Mouse (Mus musculus) limb, embryonic 10.5 days (tissue): ENCODE measurements at regions not wholly inside any gene's neighbourhood (a gene's known extent, or its start where the extent isn't known, plus 50 kb on each side); places are given as distances from the start of the nearest gene placed in this dataset.

Experiments used
- DNase-seq: peaks from one replicate; pipeline ENCODE4 v3.0.0-alpha.2; 2017; ENCODE audit warnings: low spot score
- H3K27ac ChIP-seq: fragments of 300-500 bp; sonication (generic); 2 replicates; pipeline ENCODE4 v1.5.1; 2016; ENCODE audit warnings: mild to moderate bottlenecking
- H3K27me3 ChIP-seq: fragments of 300-500 bp; sonication (generic); 2 replicates; pipeline ENCODE4 v1.6.1; 2016; ENCODE audit warnings: low read depth, mild to moderate bottlenecking; ENCODE audit not compliant: poor library complexity, severe bottlenecking
- H3K36me3 ChIP-seq: fragments of 300-500 bp; sonication (generic); 2 replicates; pipeline ENCODE4 v1.6.1; 2016; ENCODE audit warnings: mild to moderate bottlenecking, moderate library complexity
- H3K4me1 ChIP-seq: fragments of 300-500 bp; sonication (generic); 2 replicates; pipeline ENCODE4 v1.6.1; 2016
- H3K4me3 ChIP-seq: fragments of 300-500 bp; sonication (generic); 2 replicates; pipeline ENCODE4 v1.5.1; 2016; ENCODE audit warnings: mild to moderate bottlenecking, moderate library complexity
- H3K9me3 ChIP-seq: fragments of 300-500 bp; sonication (generic); replicated peaks from 2 replicates; pipeline ENCODE4 v1.6.1; 2016; ENCODE audit warnings: mild to moderate bottlenecking
- WGBS: fragments of 180-500 bp; shearing (Covaris S2); methylation state at CpG from one replicate; pipeline ENCODE4 v1.1.7; 2016; 5-methylcytosine and 5-hydroxymethylcytosine counted together

DNA sequence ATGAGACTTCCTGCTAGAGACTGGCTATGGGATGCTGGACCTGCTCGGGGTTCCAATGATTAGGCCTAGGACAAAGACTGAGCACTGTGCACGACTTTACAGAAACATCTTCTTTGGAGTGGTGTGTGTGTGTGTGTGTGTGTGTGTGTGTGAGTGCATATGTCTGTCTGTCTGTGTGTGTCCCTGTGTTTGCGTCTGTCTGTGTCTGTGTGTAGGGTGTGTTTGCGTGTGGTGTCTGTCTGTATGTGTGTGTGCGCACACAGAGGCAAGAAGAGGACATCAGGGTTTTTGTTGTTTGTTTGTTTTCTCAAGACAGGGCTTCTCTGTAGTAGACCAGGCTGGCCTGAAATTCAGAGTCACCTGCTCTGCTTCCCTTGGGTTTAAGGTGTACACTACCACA, 51.9 kb upstream of the Slco4a1 start:
- no peaks in the 10 kb centered on the region for H3K9me3 ChIP-seq
- H3K4me3 ChIP-seq: no peak overlapping the region
- no peak overlapping the region for H3K27ac ChIP-seq
- WGBS: 90% methylated on average over 5 of the region's 5 CpGs
- no peak for DNase-seq
- H3K4me1 ChIP-seq: no peaks in the 10 kb centered on the region
- no peaks in the 10 kb centered on the region for H3K36me3 ChIP-seq
- no peaks in the 10 kb centered on the region for H3K27me3 ChIP-seq

DNA sequence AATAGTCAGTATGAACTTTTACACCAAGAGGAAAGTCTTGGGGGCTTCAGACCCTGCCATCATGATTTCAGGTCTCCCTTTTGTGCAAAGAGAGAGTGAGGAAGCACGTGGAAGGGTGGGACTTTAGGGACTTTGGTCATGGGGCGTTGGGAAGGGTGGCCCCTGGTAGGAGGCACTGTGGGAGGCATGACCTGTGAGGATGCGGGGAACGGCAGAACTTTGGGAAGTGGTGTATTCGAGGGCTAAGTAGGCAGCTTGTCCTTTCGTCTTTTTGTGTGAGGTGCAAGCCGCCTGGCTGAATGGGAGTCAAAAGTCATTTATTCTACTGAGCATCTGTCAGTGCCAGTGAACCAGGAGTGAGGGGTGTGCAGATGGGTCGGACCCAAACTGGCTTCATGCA, 52.4 kb upstream of the Slco4a1 start:
- no peak overlapping the region for H3K27ac ChIP-seq
- DNase-seq: no peak
- no peaks in the 10 kb centered on the region for H3K27me3 ChIP-seq
- H3K4me3 ChIP-seq: no peak overlapping the region
- no peaks in the 10 kb centered on the region for H3K4me1 ChIP-seq
- no peaks in the 10 kb centered on the region for H3K9me3 ChIP-seq
- H3K36me3 ChIP-seq: no peaks in the 10 kb centered on the region
- WGBS: 73% methylated on average over 8 of the region's 8 CpGs

DNA sequence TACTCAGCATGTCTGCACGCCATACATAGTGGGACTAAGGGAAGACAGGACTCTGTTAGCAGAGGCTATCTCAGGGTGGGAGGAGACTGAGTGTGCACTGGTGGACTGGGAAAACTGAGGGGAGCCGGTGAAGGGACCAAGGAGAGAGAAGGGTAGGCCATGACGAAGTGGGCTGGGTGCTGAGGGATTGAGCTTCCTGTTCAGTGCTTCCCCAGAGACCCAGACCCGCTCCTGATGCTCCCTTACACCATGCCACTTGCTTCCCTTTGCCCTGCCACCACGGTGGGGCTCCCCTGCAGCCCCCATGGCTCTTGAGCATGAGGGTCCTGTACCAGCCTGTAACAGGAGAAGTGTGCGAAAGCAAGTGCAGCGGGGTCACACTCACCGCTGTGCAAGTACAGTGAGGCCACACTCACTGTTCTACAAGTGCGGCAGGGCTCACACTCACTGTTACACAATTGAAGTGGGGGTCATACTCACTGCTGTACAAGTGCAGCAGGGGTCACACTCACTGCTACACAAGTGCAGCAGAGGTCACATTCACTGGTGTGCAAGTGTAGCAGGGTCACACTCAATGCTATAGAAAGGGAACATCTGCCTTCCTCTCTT, 53.1 kb upstream of the Slco4a1 start:
- H3K36me3 ChIP-seq: no peaks in the 10 kb centered on the region
- no peak for DNase-seq
- no peaks in the 10 kb centered on the region for H3K27me3 ChIP-seq
- WGBS: 79% methylated on average over 9 of the region's 9 CpGs
- H3K4me1 ChIP-seq: no peaks in the 10 kb centered on the region
- no peak overlapping the region for H3K4me3 ChIP-seq
- H3K9me3 ChIP-seq: no peaks in the 10 kb centered on the region
- no peak overlapping the region for H3K27ac ChIP-seq

DNA sequence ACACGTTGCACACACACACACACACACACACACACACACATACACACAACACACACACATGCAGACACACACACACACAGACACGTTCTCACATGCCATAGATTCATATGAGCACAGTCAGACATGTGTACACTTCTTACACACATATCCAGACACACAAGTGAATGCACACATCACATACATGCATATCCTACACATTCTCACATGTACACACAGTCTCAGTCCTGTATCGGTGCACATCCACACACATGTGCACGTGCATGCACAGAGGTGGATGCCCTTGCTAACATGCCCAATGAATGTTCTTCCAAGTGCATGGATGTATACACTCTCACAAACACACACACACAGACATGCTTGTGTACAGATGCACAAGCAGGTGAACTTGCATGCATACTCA, 53.6 kb upstream of the Slco4a1 start:
- no peaks in the 10 kb centered on the region for H3K9me3 ChIP-seq
- H3K4me3 ChIP-seq: no peak overlapping the region
- H3K27ac ChIP-seq: no peak overlapping the region
- DNase-seq: no peak
- H3K4me1 ChIP-seq: no peaks in the 10 kb centered on the region
- no peaks in the 10 kb centered on the region for H3K27me3 ChIP-seq
- 83% methylated on average over 4 of the region's 4 CpGs for WGBS
- no peaks in the 10 kb centered on the region for H3K36me3 ChIP-seq

DNA sequence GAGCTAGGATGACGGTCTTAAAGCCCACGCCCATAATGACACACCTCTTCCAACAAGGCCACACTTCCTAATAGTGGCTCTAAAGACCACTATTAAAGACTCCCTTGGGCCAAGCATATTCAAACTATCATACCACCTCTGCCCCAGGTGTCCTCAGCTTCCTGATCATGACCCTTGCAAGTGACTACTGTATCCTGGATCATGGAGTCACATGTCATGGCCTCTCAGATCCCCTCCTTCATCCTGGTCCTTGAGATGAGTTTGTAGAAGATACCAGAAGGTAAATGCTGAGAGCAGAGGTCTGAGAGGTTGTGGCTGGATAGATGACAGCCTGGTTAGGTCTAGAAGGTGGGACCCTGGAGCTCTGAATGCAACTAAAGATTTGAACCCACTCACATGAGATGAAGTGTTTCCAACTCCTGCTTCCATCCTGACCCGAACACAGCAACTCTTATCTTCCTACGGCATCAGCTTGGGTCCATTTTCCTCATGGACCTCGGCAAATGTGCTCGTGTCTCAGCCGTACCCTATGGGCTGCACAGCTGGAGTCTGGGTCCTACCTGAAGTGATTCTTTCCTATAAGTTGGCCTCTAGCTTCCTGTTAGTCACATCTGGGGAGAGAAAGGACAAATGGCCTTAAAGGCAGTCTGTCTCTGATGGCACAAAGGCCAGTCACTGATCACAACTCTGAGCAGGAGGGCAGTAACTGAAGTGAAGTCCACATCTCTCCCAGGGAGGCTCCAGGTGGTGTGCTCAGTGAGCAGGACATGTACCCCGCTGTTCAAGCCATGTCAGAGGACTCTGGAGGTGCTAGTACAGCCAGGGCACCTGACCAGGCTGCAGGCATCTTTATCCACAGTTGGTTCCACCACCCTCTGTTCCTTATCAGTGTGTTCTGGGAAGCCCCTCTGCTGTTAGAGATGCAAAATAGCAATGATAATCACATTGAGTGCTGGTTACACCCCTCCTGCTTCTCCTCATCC, 54.3 kb upstream of the Slco4a1 start:
- no peak for DNase-seq
- no peaks in the 10 kb centered on the region for H3K9me3 ChIP-seq
- 89% methylated on average over 8 of the region's 8 CpGs for WGBS

DNA sequence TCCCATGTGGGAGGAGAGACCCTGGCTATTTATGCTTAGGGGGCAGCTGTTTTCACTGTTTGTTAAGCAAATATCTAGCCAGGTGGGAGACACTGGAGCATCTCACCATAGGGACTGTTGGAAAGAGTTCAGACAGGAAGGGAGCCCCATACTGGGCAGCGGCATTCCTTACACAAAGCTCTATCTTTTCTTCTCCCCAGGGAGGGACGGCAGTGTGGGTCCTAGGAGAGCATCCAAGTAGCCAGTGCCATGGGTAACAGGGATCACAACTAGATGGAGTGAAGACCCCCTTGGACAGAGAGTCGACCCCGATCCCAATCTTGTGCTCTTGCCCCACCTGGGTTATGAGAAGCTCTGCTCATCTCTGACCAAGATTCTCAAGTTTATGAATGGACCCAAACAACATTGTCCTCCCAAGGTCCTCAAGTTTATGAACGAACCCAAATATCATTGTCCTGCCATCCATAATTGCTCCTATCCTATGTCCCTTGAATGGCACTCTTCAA, 55.5 kb upstream of the Slco4a1 start:
- Histone ChIP-seq H3K9me3 (no peaks in the 10 kb centered on the region), H3K27me3 (no peaks in the 10 kb centered on the region), H3K4me3 (no peak overlapping the region), H3K27ac (no peak overlapping the region), H3K36me3 (no peaks in the 10 kb centered on the region), H3K4me1 (no peaks in the 10 kb centered on the region)
- 93% methylated on average over 5 of the region's 5 CpGs for WGBS
- no peak for DNase-seq

More for the DNA sequence above, 54.3 kb upstream of the Slco4a1 start:
- Histone ChIP-seq H3K4me1 (no peaks in the 10 kb centered on the region), H3K27ac (no peak overlapping the region), H3K4me3 (no peak overlapping the region), H3K27me3 (no peaks in the 10 kb centered on the region), H3K36me3 (no peaks in the 10 kb centered on the region)

DNA sequence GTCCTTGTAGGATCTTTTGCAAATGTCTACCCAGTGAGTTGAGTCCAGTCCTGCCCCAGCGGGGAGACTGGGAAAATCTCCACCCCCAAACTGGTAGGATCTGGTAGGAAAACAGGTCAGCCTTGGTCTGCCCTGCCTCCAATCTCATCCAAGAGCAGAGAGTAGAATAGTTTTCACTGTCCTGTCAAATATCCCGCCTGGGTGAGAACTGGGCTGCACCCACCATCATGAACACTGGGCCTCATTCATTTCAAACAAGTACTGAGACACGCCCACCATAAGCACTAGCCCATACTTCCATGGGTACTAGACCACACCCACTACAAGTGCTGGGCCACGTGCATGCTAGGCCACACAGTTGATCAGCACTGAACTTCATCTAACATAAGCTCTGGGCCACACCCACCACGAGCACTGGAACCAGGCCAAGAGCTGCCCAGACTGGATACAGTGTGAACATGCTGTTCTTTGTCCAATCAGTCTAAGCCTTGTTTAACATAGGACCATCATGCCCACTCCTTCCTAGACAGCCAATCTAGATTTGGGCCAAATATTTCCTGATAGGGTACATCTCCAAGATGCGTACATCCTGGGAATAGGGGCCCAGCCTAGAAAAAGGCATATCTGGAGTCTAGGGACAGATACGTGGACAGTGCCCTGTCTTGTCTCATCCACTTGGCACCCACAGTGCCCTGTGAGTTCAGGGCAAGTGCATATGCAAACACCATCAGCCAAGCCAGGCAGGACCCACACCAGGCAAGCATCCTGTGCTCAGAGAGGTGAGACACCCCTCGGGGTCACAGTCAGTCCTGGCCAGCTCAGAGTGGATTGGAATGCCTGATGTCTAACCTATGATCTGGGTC, 56.2 kb upstream of the Slco4a1 start:
- no peak for DNase-seq

DNA sequence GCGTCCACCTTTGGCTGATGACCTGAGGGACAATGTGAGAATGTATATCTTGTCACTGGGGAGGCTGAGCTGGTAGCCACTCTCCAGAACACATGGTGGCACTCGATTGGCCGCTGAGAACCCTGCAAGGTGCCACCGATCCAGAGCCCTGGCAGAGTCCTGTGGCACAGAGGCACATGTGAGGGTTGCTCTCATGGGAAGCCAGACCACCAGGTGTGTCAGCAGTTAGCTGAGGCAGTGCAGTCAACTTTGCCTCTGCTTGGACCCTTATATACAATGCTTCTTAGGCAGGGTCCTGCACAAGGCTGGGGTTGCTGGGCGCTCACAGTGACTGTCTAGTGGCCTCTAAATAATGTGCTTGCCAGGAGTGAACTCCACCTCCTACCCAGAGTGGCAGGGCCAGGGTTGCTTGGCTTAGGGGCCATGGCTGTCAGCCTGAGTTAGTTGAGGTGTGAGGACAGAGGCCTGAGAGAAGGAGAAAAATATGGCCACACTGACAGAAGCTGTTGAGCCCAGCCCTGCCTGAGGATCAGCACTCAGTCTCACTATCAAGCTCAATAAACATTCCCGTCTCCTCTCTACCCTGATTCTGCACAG, 57.1 kb upstream of the Slco4a1 start:
- Histone ChIP-seq H3K4me1 (no peaks in the 10 kb centered on the region), H3K4me3 (no peak overlapping the region), H3K36me3 (no peaks in the 10 kb centered on the region), H3K27ac (no peak overlapping the region), H3K27me3 (no peaks in the 10 kb centered on the region), H3K9me3 (no peaks in the 10 kb centered on the region)
- WGBS: 84% methylated on average over 6 of the region's 6 CpGs
- DNase-seq: no peak

More for the DNA sequence above, 56.2 kb upstream of the Slco4a1 start:
- Histone ChIP-seq H3K36me3 (no peaks in the 10 kb centered on the region), H3K27ac (no peak overlapping the region), H3K4me3 (no peak overlapping the region), H3K27me3 (no peaks in the 10 kb centered on the region), H3K9me3 (no peaks in the 10 kb centered on the region), H3K4me1 (no peaks in the 10 kb centered on the region)
- WGBS: 76% methylated on average over 8 of the region's 8 CpGs

DNA sequence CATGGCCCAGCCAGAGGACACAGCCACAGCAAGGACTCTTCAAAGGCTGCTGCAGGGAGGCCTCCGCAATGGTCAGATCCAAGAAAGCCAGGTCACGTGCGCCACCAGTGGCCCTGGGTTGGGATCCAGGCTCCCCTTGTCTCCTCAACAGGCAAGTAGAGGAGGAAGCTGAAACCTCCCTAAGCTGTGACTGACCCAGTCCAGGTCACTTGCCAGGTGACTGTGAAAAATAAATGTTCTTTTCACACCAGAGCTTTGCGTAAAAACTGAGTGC, 57.6 kb upstream of the Slco4a1 start:
- DNase-seq: no peak
- Histone ChIP-seq H3K27ac (no peak overlapping the region), H3K4me3 (no peak overlapping the region), H3K9me3 (no peaks in the 10 kb centered on the region), H3K36me3 (no peaks in the 10 kb centered on the region), H3K4me1 (no peaks in the 10 kb centered on the region), H3K27me3 (no peaks in the 10 kb centered on the region)
- 89% methylated on average over 4 of the region's 4 CpGs for WGBS

DNA sequence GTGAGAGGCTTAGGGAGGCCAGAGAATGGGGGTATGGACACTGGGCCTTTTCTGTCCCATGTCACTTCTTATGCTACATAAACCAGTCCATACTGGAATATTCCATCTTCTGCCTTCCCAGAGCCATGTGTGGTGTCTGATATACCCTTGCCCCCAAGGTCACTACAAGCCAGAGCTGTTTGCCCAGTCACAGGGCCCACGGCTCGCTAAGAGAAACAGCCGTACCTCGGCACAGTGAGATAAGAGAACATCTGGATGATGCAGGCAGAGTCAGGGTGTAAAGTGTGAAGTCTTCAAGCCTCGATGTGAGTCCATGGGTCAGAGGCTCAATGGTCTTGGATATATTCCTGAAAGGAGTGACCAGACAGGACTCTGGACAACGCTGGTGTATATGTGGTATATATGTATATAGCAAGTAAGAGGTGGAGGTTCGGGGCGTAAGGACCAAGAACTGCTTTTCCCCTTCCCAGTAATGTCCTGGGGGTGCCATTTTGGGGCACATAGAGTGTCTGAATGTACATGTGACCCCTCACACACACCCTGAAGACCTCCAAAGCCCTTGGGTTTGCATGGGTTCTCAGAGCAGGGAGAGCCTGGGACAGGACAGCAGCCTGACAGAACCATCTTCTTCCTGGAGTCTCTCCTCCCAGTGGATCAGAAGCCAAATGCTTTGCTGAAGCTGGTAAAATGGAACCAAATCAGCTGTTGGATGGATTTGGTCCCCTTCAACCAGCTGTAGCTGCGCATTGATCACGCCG, 58.1 kb upstream of the Slco4a1 start:
- Histone ChIP-seq H3K4me3 (no peak overlapping the region), H3K36me3 (no peaks in the 10 kb centered on the region), H3K27me3 (peaks cover 3% of the 10 kb centered on the region), H3K9me3 (no peaks in the 10 kb centered on the region), H3K4me1 (peaks cover 2% of the 10 kb centered on the region; the same call in 1 of the 2 replicates), H3K27ac (no peak overlapping the region)
- DNase-seq: no peak
- WGBS: 87% methylated on average over 11 of the region's 11 CpGs

DNA sequence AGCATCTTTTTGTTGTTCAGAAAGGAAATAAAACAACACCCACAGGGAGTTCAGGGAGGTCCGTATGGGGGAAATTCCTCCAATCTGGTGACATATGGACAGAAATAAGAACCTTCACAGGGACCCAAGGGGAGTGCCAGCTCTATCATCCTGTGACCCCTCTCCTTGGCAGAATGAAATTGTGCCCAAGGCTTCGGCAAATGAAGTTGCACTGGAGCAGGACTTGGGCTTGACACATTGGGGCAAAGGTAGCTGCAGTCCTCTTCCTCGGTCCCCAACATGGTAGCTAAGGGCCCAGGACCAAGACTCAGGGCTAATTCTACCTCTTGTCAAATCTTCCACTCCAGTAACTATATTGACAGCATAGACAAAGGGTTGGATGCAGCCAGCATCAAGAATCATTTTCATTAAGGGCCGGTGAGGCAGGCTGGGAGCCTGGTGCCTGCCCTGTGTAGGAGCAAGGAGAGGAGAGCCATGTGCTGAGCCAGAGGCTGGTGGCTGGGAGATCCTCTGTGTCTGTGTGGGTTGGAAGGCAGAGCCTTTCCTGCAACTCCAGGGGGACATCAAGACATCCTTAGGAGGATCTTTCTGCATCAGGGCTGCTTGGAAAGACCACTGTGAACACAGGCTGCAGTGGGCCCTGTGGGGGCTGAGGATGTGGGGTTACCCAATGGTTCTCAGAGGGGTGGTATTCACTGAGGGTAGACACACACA, 59.2 kb upstream of the Slco4a1 start:
- no peak overlapping the region for H3K27ac ChIP-seq
- DNase-seq: no peak
- H3K36me3 ChIP-seq: no peaks in the 10 kb centered on the region
- whole genome bisulfite sequencing: 80% methylated on average over 4 of the region's 4 CpGs
- no peaks in the 10 kb centered on the region for H3K9me3 ChIP-seq
- H3K4me1 ChIP-seq: peaks cover 4% of the 10 kb centered on the region; the same call in 1 of the 2 replicates
- peaks cover 11% of the 10 kb centered on the region for H3K27me3 ChIP-seq
- H3K4me3 ChIP-seq: no peak overlapping the region
